Mouse (Mus musculus): Measurements from ENCODE around the gene AC124108.1. TPM values are rescaled to one million over a fixed set of nuclear protein-coding genes. Genes with fewer than 3 reads are reported as not detected.

The AC124108.1 gene
- polyA plus RNA-seq, 1 experiment from 2014 or later = 1.1 TPM

- Histone ChIP-seq H3K27me3 (ENCODE audit: control insufficient read depth, insufficient read depth, low read length) (no peaks in the 10 kb centered on the region; the same call in 1 of the 2 replicates), H3K36me3 (ENCODE audit: control insufficient read depth, insufficient read depth, low read length) (no peaks in the 10 kb centered on the region), H3K9ac (ENCODE audit: low read length) (peak overlapping the region; percentile 27; the same call in 1 of the 2 replicates), H3K4me3 (ENCODE audit: low read depth, low read length) (no peak overlapping the region), H3K9me3 (ENCODE audit: control insufficient read depth, low read length) (no peaks in the 10 kb centered on the region), H3K4me2 (ENCODE audit: low read depth, severe bottlenecking) (peak overlapping the region; percentile 36), H3K4me1 (ENCODE audit: control insufficient read depth, insufficient read depth, low read length) (peaks cover 38% of the 10 kb centered on the region), H3K27ac (replicated peaks; ENCODE audit: low read depth, low read length) (0 out of 2 replicates have a peak overlapping the region, but pooled peaks have one; percentile 21)
- ATAC-seq (ENCODE audit: insufficient number of reproducible peaks, low FRiP score, low TSS enrichment, low read depth) (peak; percentile 58), DNase-seq (ENCODE audit: low spot score) (peak; percentile 68)
- 11% methylated on average over 11 of the region's 11 CpGs for WGBS
These were observed 9.6 kb downstream of the AC124108.1 start for GRCm38 (mm10) chr1:132200562-132201510.

GRCm38 (mm10) chr1:132201511-132201860 lies 10.2 kb downstream of the AC124108.1 start:
- 0 out of 2 replicates have a peak overlapping the region, but pooled peaks have one; percentile 21 for H3K27ac ChIP-seq (replicated peaks; ENCODE audit: low read depth, low read length)
- no peaks in the 10 kb centered on the region for H3K36me3 ChIP-seq (ENCODE audit: control insufficient read depth, insufficient read depth, low read length)
- H3K9ac ChIP-seq (ENCODE audit: low read length) = no peak overlapping the region
- WGBS = 40% methylated on average over 4 of the region's 4 CpGs
- no peaks in the 10 kb centered on the region for H3K9me3 ChIP-seq (ENCODE audit: control insufficient read depth, low read length)
- DNase-seq (ENCODE audit: low spot score) = peak; percentile 22
- ATAC-seq (ENCODE audit: insufficient number of reproducible peaks, low FRiP score, low TSS enrichment, low read depth) = no peak
- H3K4me3 ChIP-seq (ENCODE audit: low read depth, low read length) = no peak overlapping the region
- H3K4me1 ChIP-seq (ENCODE audit: control insufficient read depth, insufficient read depth, low read length) = peaks cover 32% of the 10 kb centered on the region
- no peaks in the 10 kb centered on the region; the same call in 1 of the 2 replicates for H3K27me3 ChIP-seq (ENCODE audit: control insufficient read depth, insufficient read depth, low read length)
- H3K4me2 ChIP-seq (ENCODE audit: low read depth, severe bottlenecking) = no peak overlapping the region

GRCm38 (mm10) chr1:132201936-132202335 lies 10.7 kb downstream of the AC124108.1 start:
- Histone ChIP-seq H3K9ac (ENCODE audit: low read length) (no peak overlapping the region), H3K4me1 (ENCODE audit: control insufficient read depth, insufficient read depth, low read length) (peaks cover 28% of the 10 kb centered on the region), H3K9me3 (ENCODE audit: control insufficient read depth, low read length) (no peaks in the 10 kb centered on the region), H3K4me2 (ENCODE audit: low read depth, severe bottlenecking) (no peak overlapping the region), H3K27ac (replicated peaks; ENCODE audit: low read depth, low read length) (no peak overlapping the region), H3K4me3 (ENCODE audit: low read depth, low read length) (no peak overlapping the region), H3K27me3 (ENCODE audit: control insufficient read depth, insufficient read depth, low read length) (no peaks in the 10 kb centered on the region; the same call in 1 of the 2 replicates), H3K36me3 (ENCODE audit: control insufficient read depth, insufficient read depth, low read length) (no peaks in the 10 kb centered on the region)
- DNase-seq (ENCODE audit: low spot score) (no peak), ATAC-seq (ENCODE audit: insufficient number of reproducible peaks, low FRiP score, low TSS enrichment, low read depth) (no peak)
- 55% methylated on average over 2 of the region's 2 CpGs for WGBS

- DNase-seq (ENCODE audit: low spot score) (no peak), ATAC-seq (ENCODE audit: insufficient number of reproducible peaks, low FRiP score, low TSS enrichment, low read depth) (no peak)
- Histone ChIP-seq H3K36me3 (ENCODE audit: control insufficient read depth, insufficient read depth, low read length) (no peaks in the 10 kb centered on the region), H3K27me3 (ENCODE audit: control insufficient read depth, insufficient read depth, low read length) (no peaks in the 10 kb centered on the region; the same call in 1 of the 2 replicates), H3K9me3 (ENCODE audit: control insufficient read depth, low read length) (no peaks in the 10 kb centered on the region), H3K4me3 (ENCODE audit: low read depth, low read length) (no peak overlapping the region), H3K9ac (ENCODE audit: low read length) (no peak overlapping the region), H3K4me2 (ENCODE audit: low read depth, severe bottlenecking) (no peak overlapping the region), H3K4me1 (ENCODE audit: control insufficient read depth, insufficient read depth, low read length) (peaks cover 24% of the 10 kb centered on the region), H3K27ac (replicated peaks; ENCODE audit: low read depth, low read length) (no peak overlapping the region)
- 93% methylated on average over 5 of the region's 5 CpGs for WGBS
These were observed 11.5 kb downstream of the AC124108.1 start for GRCm38 (mm10) chr1:132202771-132203170.

- Histone ChIP-seq H3K27me3 (ENCODE audit: control insufficient read depth, insufficient read depth, low read length) (no peaks in the 10 kb centered on the region), H3K9ac (ENCODE audit: low read length) (no peak overlapping the region), H3K4me1 (ENCODE audit: control insufficient read depth, insufficient read depth, low read length) (peaks cover 16% of the 10 kb centered on the region), H3K4me3 (ENCODE audit: low read depth, low read length) (no peak overlapping the region), H3K4me2 (ENCODE audit: low read depth, severe bottlenecking) (no peak overlapping the region), H3K9me3 (ENCODE audit: control insufficient read depth, low read length) (no peaks in the 10 kb centered on the region), H3K27ac (replicated peaks; ENCODE audit: low read depth, low read length) (no peak overlapping the region), H3K36me3 (ENCODE audit: control insufficient read depth, insufficient read depth, low read length) (no peaks in the 10 kb centered on the region)
- no peak for DNase-seq (ENCODE audit: low spot score)
- ATAC-seq (ENCODE audit: insufficient number of reproducible peaks, low FRiP score, low TSS enrichment, low read depth) = no peak
- 63% methylated on average over 5 of the region's 5 CpGs for WGBS
These were observed 14.7 kb downstream of the AC124108.1 start for GRCm38 (mm10) chr1:132205958-132206357.

- no peak overlapping the region for H3K4me2 ChIP-seq (ENCODE audit: low read depth, severe bottlenecking)
- no peak overlapping the region for H3K9ac ChIP-seq (ENCODE audit: low read length)
- no peak overlapping the region for H3K4me3 ChIP-seq (ENCODE audit: low read depth, low read length)
- H3K4me1 ChIP-seq (ENCODE audit: control insufficient read depth, insufficient read depth, low read length) = peaks cover 14% of the 10 kb centered on the region
- no peak for DNase-seq (ENCODE audit: low spot score)
- no peaks in the 10 kb centered on the region for H3K9me3 ChIP-seq (ENCODE audit: control insufficient read depth, low read length)
- ATAC-seq (ENCODE audit: insufficient number of reproducible peaks, low FRiP score, low TSS enrichment, low read depth) = no peak
- 85% methylated on average over 3 of the region's 3 CpGs for WGBS
- no peaks in the 10 kb centered on the region for H3K27me3 ChIP-seq (ENCODE audit: control insufficient read depth, insufficient read depth, low read length)
- no peaks in the 10 kb centered on the region for H3K36me3 ChIP-seq (ENCODE audit: control insufficient read depth, insufficient read depth, low read length)
- H3K27ac ChIP-seq (replicated peaks; ENCODE audit: low read depth, low read length) = no peak overlapping the region
These were observed 15.6 kb downstream of the AC124108.1 start for GRCm38 (mm10) chr1:132206828-132207227.

- Histone ChIP-seq H3K4me1 (ENCODE audit: control insufficient read depth, insufficient read depth, low read length) (peaks cover 14% of the 10 kb centered on the region), H3K9ac (ENCODE audit: low read length) (no peak overlapping the region)
These were observed 16.9 kb downstream of the AC124108.1 start for GRCm38 (mm10) chr1:132208154-132208553.

GRCm38 (mm10) chr1:132209400-132209799 lies 18.1 kb downstream of the AC124108.1 start:
- H3K4me1 ChIP-seq (ENCODE audit: control insufficient read depth, insufficient read depth, low read length) = peaks cover 14% of the 10 kb centered on the region
- no peak for DNase-seq (ENCODE audit: low spot score)

More at GRCm38 (mm10) chr1:132208154-132208553, 16.9 kb downstream of the AC124108.1 start:
- no peak for ATAC-seq (ENCODE audit: insufficient number of reproducible peaks, low FRiP score, low TSS enrichment, low read depth)
- Histone ChIP-seq H3K27ac (replicated peaks; ENCODE audit: low read depth, low read length) (no peak overlapping the region), H3K4me2 (ENCODE audit: low read depth, severe bottlenecking) (no peak overlapping the region), H3K27me3 (ENCODE audit: control insufficient read depth, insufficient read depth, low read length) (no peaks in the 10 kb centered on the region), H3K36me3 (ENCODE audit: control insufficient read depth, insufficient read depth, low read length) (no peaks in the 10 kb centered on the region), H3K4me3 (ENCODE audit: low read depth, low read length) (no peak overlapping the region), H3K9me3 (ENCODE audit: control insufficient read depth, low read length) (no peaks in the 10 kb centered on the region)
- no peak for DNase-seq (ENCODE audit: low spot score)
- WGBS = 20% methylated on average over 4 of the region's 4 CpGs

More at GRCm38 (mm10) chr1:132209400-132209799, 18.1 kb downstream of the AC124108.1 start:
- H3K4me2 ChIP-seq (ENCODE audit: low read depth, severe bottlenecking) = no peak overlapping the region
- 39% methylated on average over 10 of the region's 10 CpGs for WGBS
- no peaks in the 10 kb centered on the region for H3K27me3 ChIP-seq (ENCODE audit: control insufficient read depth, insufficient read depth, low read length)
- no peak overlapping the region for H3K9ac ChIP-seq (ENCODE audit: low read length)
- no peaks in the 10 kb centered on the region for H3K9me3 ChIP-seq (ENCODE audit: control insufficient read depth, low read length)
- H3K4me3 ChIP-seq (ENCODE audit: low read depth, low read length) = no peak overlapping the region
- no peaks in the 10 kb centered on the region for H3K36me3 ChIP-seq (ENCODE audit: control insufficient read depth, insufficient read depth, low read length)
- no peak overlapping the region for H3K27ac ChIP-seq (replicated peaks; ENCODE audit: low read depth, low read length)
- ATAC-seq (ENCODE audit: insufficient number of reproducible peaks, low FRiP score, low TSS enrichment, low read depth) = no peak

All from limb, embryonic 11.5 days (tissue).